Mouse (Mus musculus): ENCODE data around the gene Gm42420.

DNA sequence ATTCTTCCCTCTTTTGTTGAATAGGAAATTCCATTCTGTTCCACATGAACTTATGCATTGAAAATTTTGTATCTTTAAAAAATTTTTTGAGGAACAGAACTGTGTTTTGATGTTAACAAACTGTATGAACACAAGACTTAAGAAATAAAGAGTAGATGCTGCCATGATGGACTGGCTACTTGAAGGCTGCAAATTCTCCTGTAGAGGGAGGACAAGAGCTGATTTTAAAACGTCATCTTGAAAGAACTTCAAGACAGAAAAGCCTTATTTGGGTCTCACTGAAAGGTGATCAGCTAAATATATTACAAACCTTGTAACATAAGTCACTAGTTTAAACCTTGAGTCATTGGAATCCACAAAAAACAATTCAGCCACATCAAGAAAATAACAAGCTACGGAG is 24.7 kb downstream of the Gm42420 start:
- TF ChIP-seq CEBPB (IDR thresholded peaks at IDR 0.05; ENCODE audit: insufficient read depth, poor library complexity, severe bottlenecking) (no peak), REST (IDR thresholded peaks at IDR 0.05; ENCODE audit: insufficient read depth, insufficient read length) (no peak), POLR2A (IDR thresholded peaks at IDR 0.05; ENCODE audit: insufficient read length, low read depth) (no peak), POLR2AphosphoS2 (IDR thresholded peaks at IDR 0.05; ENCODE audit: insufficient read length, low read depth) (no peak), MAX (IDR thresholded peaks at IDR 0.05; ENCODE audit: low read depth) (no peak), USF1 (IDR thresholded peaks at IDR 0.05; ENCODE audit: low read depth) (no peak)
